Mouse (Mus musculus) MEL (cell line): ENCODE results near the gene Il4ra. TPM values are rescaled to one million over a fixed set of nuclear protein-coding genes. Genes with fewer than 3 reads are reported as not detected.
A peak's percentile ranks its signal among the peaks of the same experiment; 100 is the strongest.

ENCODE experiments used
- DNase-seq: peaks from one replicate; pipeline ENCODE4 v3.0.0; 2011; ENCODE audit warnings: low read depth, low spot score
- H3K27ac ChIP-seq: 2 replicates; pipeline ENCODE4 v1.5.1; 2012; ENCODE audit warnings: low read depth, mild to moderate bottlenecking, control low read depth, low read length, moderate library complexity; ENCODE audit not compliant: control insufficient read depth
- H3K27me3 ChIP-seq, 2 experiments: fragments of 150-350 bp in 1 of 2; sonication (generic) in 1 of 2; 2 replicates each; pipeline ENCODE4 v1.6.1; 2012; ENCODE audit warnings: low read length in 2 of 2, mild to moderate bottlenecking in 2 of 2, improper control_type of control experiment in 1 of 2, moderate library complexity in 1 of 2; ENCODE audit not compliant: insufficient read depth in 2 of 2, control insufficient read depth in 1 of 2
- H3K36me3 ChIP-seq, 2 experiments: 2 replicates each; pipeline ENCODE4 v1.6.1; 2012 to 2014; ENCODE audit warnings: low read length in 2 of 2, improper control_type of control experiment in 1 of 2, inconsistent platforms in 1 of 2, mild to moderate bottlenecking in 1 of 2; ENCODE audit not compliant: insufficient read depth in 2 of 2, control insufficient read depth in 1 of 2
- H3K4me1 ChIP-seq, 2 experiments: fragments of 150-350 bp in 1 of 2; sonication (generic) in 1 of 2; 2 replicates each; pipeline ENCODE4 v1.6.1; 2012; ENCODE audit warnings: low read length in 2 of 2, improper control_type of control experiment in 1 of 2, mild to moderate bottlenecking in 1 of 2; ENCODE audit not compliant: insufficient read depth in 2 of 2, control insufficient read depth in 1 of 2
- H3K4me3 ChIP-seq, 2 experiments: fragments of 150-350 bp in 1 of 2; sonication (generic) in 1 of 2; 2 replicates each; pipeline ENCODE4 v1.5.1; 2012; ENCODE audit warnings: low read depth in 2 of 2, low read length in 2 of 2, mild to moderate bottlenecking in 2 of 2, moderate library complexity in 2 of 2, control low read depth in 1 of 2, improper control_type of control experiment in 1 of 2; ENCODE audit not compliant: control insufficient read depth in 1 of 2, insufficient read depth in 1 of 2
- H3K79me2 ChIP-seq: 2 replicates; pipeline ENCODE4 v1.6.1; 2012; ENCODE audit warnings: mild to moderate bottlenecking, low read length, moderate library complexity; ENCODE audit not compliant: control insufficient read depth, poor library complexity, insufficient read depth
- H3K9ac ChIP-seq: 2 replicates; pipeline ENCODE4 v1.6.1; 2012; ENCODE audit warnings: low read depth, mild to moderate bottlenecking, control low read depth, low read length, moderate library complexity; ENCODE audit not compliant: control insufficient read depth, poor library complexity, severe bottlenecking
- H3K9me3 ChIP-seq: fragments of 150-350 bp; sonication (generic); replicated peaks from 2 replicates; pipeline ENCODE4 v1.6.1; 2012; ENCODE audit warnings: mild to moderate bottlenecking, low read length, improper control_type of control experiment, moderate library complexity; ENCODE audit not compliant: insufficient read depth
- CHD1 ChIP-seq: IDR thresholded peaks from 2 replicates; pipeline ENCODE4 v1.6.1; 2012; ENCODE audit warnings: low read depth, mild to moderate bottlenecking, inconsistent platforms, low read length, improper control_type of control experiment
- CHD2 ChIP-seq: IDR thresholded peaks from 2 replicates; pipeline ENCODE4 v1.6.1; 2011; ENCODE audit warnings: low read length, improper control_type of control experiment
- EP300 ChIP-seq, 2 experiments: IDR thresholded peaks; 2 replicates each; pipeline ENCODE4 v1.6.1; 2011; ENCODE audit warnings: improper control_type of control experiment in 2 of 2, low read length in 2 of 2, low read depth in 1 of 2, mild to moderate bottlenecking in 1 of 2
- ETS1 ChIP-seq: IDR thresholded peaks from 2 replicates; pipeline ENCODE4 v1.6.1; 2012; ENCODE audit warnings: low read depth, mild to moderate bottlenecking, inconsistent platforms, low read length, improper control_type of control experiment, moderate library complexity
- GABPA ChIP-seq: IDR thresholded peaks from 2 replicates; pipeline ENCODE4 v1.6.1; 2012; ENCODE audit warnings: low read depth, mild to moderate bottlenecking, inconsistent platforms, low read length, improper control_type of control experiment, moderate library complexity
- JUND ChIP-seq: IDR thresholded peaks from 2 replicates; pipeline ENCODE4 v1.6.1; 2011; ENCODE audit warnings: low read depth, mild to moderate bottlenecking, improper control_type of control experiment, low read length
- KAT2A ChIP-seq: conservative IDR thresholded peaks from 2 replicates; pipeline ENCODE4 v1.6.1; 2012; ENCODE audit warnings: low read depth, low read length, improper control_type of control experiment, inconsistent platforms
- MAFK ChIP-seq: IDR thresholded peaks from 2 replicates; pipeline ENCODE4 v1.6.1; 2011; ENCODE audit warnings: low read depth, mild to moderate bottlenecking, low read length, improper control_type of control experiment, borderline replicate concordance
- MAX ChIP-seq: IDR thresholded peaks from 2 replicates; pipeline ENCODE4 v1.6.1; 2011; ENCODE audit warnings: low read length, improper control_type of control experiment
- MYC ChIP-seq: IDR thresholded peaks from 2 replicates; pipeline ENCODE4 v1.6.1; 2011; ENCODE audit warnings: low read depth, mild to moderate bottlenecking, low read length, improper control_type of control experiment, moderate library complexity
- POLR2AphosphoS2 ChIP-seq: IDR thresholded peaks from 2 replicates; pipeline ENCODE4 v1.6.1; 2011; ENCODE audit warnings: low read length, improper control_type of control experiment
- RCOR1 ChIP-seq: IDR thresholded peaks from 2 replicates; pipeline ENCODE4 v1.6.1; 2012; ENCODE audit warnings: low read depth, mild to moderate bottlenecking, inconsistent platforms, low read length, improper control_type of control experiment
- SIN3A ChIP-seq: IDR thresholded peaks from 2 replicates; pipeline ENCODE4 v1.6.1; 2012; ENCODE audit warnings: low read length, improper control_type of control experiment, inconsistent platforms
- SMC3 ChIP-seq: IDR thresholded peaks from 2 replicates; pipeline ENCODE4 v1.6.1; 2011; ENCODE audit warnings: low read depth, low read length, improper control_type of control experiment
- TAL1 ChIP-seq: IDR thresholded peaks from 2 replicates; pipeline ENCODE4 v1.6.1; 2012; ENCODE audit warnings: mild to moderate bottlenecking, inconsistent platforms, low read length, moderate library complexity, mixed read lengths
- TCF12 ChIP-seq: IDR thresholded peaks from 2 replicates; pipeline ENCODE4 v1.6.1; 2014; ENCODE audit warnings: low read depth, mild to moderate bottlenecking, inconsistent platforms, low read length, improper control_type of control experiment, moderate library complexity
- USF1 ChIP-seq: IDR thresholded peaks from 2 replicates; pipeline ENCODE4 v1.6.1; 2014; ENCODE audit warnings: low read depth, mild to moderate bottlenecking, inconsistent platforms, low read length, improper control_type of control experiment, moderate library complexity
- USF2 ChIP-seq, 2 experiments: IDR thresholded peaks; 2 replicates each; pipeline ENCODE4 v1.6.1; 2011 to 2012; ENCODE audit warnings: improper control_type of control experiment in 2 of 2, low read length in 2 of 2, borderline replicate concordance in 1 of 2, inconsistent platforms in 1 of 2, low read depth in 1 of 2, mild to moderate bottlenecking in 1 of 2; ENCODE audit not compliant: insufficient read depth in 1 of 2
- ZMIZ1 ChIP-seq: IDR thresholded peaks from 2 replicates; pipeline ENCODE4 v1.6.1; 2012; ENCODE audit warnings: low read depth, mild to moderate bottlenecking, inconsistent platforms, low read length, improper control_type of control experiment, moderate library complexity
- ZNF384 ChIP-seq: IDR thresholded peaks from 2 replicates; pipeline ENCODE4 v1.6.1; 2012; ENCODE audit warnings: low read depth, mild to moderate bottlenecking, inconsistent platforms, low read length, improper control_type of control experiment
- polyA plus RNA-seq, 2 experiments: library from polyadenylated mRNA; stranded (reverse) in 1 of 2; unstranded in 1 of 2; fragments of >175 nt in 1 of 2; fragments of >200 nt in 1 of 2; gene quantifications; 2 replicates each; pipeline versions ENCODE4 v1.2.1 to v1.2.4; 2012; ENCODE audit warnings: low replicate concordance in 2 of 2, low read depth in 1 of 2; ENCODE audit not compliant: insufficient read length in 2 of 2, insufficient read depth in 1 of 2, missing spikeins in 1 of 2
- total RNA-seq: library from RNA; depleted of rRNA; stranded (reverse); fragments of 300-350 nt; gene quantifications from 2 replicates; pipeline ENCODE4 v1.2.3, GENCODE M21; 2012

Gene Il4ra
- total and polyA plus RNA-seq, 3 experiments: 3.6 to 5.0 TPM; not detected in 1

- TF ChIP-seq USF2 (IDR thresholded peaks at IDR 0.05; ENCODE audit: borderline replicate concordance in 1 of 2, insufficient read depth in 1 of 2, low read depth in 1 of 2, low read length in 2 of 2) (no peak), EP300 (IDR thresholded peaks at IDR 0.05; ENCODE audit: low read depth in 1 of 2, low read length in 2 of 2) (0 out of 4 replicates have a peak, but pooled peaks have one; percentile 22 to 26), SMC3 (no peak), MAFK (no peak), MAX (peak; percentile 17; the same call in 1 of the 2 replicates), USF1 (no peak), ZNF384 (no peak), CHD1 (no peak), ZMIZ1 (no peak), ETS1 (peak; percentile 93), KAT2A (no peak), MYC (no peak), CHD2 (no peak)
These were observed 9.3 kb downstream of the Il4ra start (continued) for GRCm38 (mm10) chr7:125561085-125561690.

- H3K4me1 ChIP-seq: peaks cover 3 to 17% of the 10 kb centered on the region in 2 experiments
- H3K9me3 ChIP-seq: no peaks in the 10 kb centered on the region
- DNase-seq: no peak
- no peaks in the 10 kb centered on the region for H3K27me3 ChIP-seq
- no peak overlapping the region for H3K27ac ChIP-seq
- TF ChIP-seq POLR2AphosphoS2 (no peak), SIN3A (no peak), RCOR1 (no peak), TAL1 (no peak), GABPA (no peak), ETS1 (no peak), USF2 (IDR thresholded peaks at IDR 0.05; ENCODE audit: borderline replicate concordance in 1 of 2, insufficient read depth in 1 of 2, low read depth in 1 of 2, low read length in 2 of 2) (no peak), MYC (no peak), JUND (no peak), TCF12 (no peak)
- no peaks in the 10 kb centered on the region for H3K79me2 ChIP-seq
- H3K4me3 ChIP-seq: no peak overlapping the region
- peaks cover 0 to 4% of the 10 kb centered on the region in 2 experiments; a peak in 1 of 4 replicates for H3K36me3 ChIP-seq
- no peak overlapping the region for H3K9ac ChIP-seq
These were observed 10.5 kb downstream of the Il4ra start for GRCm38 (mm10) chr7:125562413-125562812.
